Mouse (Mus musculus): ENCODE measurements around the gene Ptpru. TPM values are rescaled to one million over a fixed set of nuclear protein-coding genes. Genes with fewer than 3 reads are reported as not detected.

Gene Ptpru
- polyA plus RNA-seq, 1 experiment from 2014 or later: 2.6 TPM

DNA sequence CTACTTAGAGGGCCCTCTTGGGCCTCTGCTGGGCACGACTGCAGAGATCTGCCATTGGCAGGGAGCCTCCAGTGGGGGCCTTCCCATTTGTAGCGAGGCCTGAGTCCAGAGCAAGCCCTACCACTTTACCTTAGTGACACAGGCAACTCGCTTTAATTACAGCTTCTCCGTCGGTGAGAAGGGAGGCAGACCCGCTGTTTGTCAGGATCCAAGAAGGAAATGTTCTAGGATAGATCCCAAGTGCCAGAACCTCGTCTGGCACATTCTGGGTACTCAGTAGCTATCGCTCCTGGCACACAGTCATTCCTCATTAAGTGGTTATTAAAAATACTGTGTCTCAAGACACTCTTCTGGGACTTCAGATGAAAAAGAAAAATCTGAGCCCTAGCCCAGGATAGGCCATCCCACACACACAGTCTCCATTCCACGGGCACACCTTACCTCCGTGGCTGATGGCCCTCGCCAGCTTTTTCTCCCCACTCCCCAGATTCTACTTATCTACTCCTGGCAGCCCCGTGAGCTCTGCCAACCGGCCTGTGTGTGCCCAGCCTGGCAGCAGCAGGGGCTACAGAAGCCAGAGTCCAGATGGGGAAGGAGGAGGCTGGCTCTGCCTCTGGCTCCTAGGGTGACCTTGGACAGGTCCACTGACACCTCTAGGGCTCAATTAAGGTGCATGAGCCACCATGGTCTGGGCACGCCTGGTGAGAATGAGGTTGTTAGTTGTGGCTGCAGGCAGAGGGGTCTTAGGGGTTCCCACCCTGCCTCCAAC lies 41.6 kb downstream of the Ptpru start:
- Histone ChIP-seq H3K4me3 (ENCODE audit: low read depth, low read length) (no peak overlapping the region), H3K9me3 (ENCODE audit: low read length) (no peaks in the 10 kb centered on the region), H3K4me1 (ENCODE audit: insufficient read depth) (no peaks in the 10 kb centered on the region), H3K27me3 (ENCODE audit: insufficient read depth, low read length) (no peaks in the 10 kb centered on the region), H3K4me2 (ENCODE audit: low read depth, low read length) (no peak overlapping the region), H3K36me3 (replicated peaks; ENCODE audit: insufficient read depth, low read length) (no peaks in the 10 kb centered on the region), H3K9ac (replicated peaks) (no peak overlapping the region), H3K27ac (ENCODE audit: low read depth) (no peak overlapping the region)
- 75% methylated on average over 14 of the region's 14 CpGs for WGBS (ENCODE audit: insufficient replicate concordance)
- no peak for TF ChIP-seq CTCF (IDR thresholded peaks at IDR 0.05; ENCODE audit: low read depth)
- TF ChIP-seq EP300 (IDR thresholded peaks at IDR 0.05; ENCODE audit: low read depth): no peak
- DNase-seq: no peak
- ATAC-seq: no peak

DNA sequence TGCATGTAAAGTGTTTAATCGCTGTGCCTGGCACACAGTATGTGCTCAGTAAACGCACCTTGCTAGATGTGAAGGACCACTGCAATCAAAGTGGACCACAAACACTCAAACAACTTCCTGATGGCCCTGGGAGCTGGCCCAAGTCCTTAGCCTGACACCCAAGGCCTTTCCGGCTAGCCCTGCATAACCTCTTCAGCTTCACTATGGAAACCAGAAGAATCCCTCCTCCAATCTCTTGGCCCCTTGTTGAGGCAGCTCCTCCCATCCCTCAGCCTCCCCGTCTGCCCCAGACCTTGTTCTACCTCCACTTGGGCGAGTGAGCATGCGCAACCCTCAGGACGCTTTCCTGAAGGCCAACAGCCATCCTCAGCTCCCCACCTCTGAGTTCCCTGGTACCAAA lies 51.3 kb downstream of the Ptpru start:
- Histone ChIP-seq H3K27me3 (ENCODE audit: insufficient read depth, low read length) (no peaks in the 10 kb centered on the region), H3K36me3 (replicated peaks; ENCODE audit: insufficient read depth, low read length) (no peaks in the 10 kb centered on the region), H3K4me1 (ENCODE audit: insufficient read depth) (no peaks in the 10 kb centered on the region), H3K4me2 (ENCODE audit: low read depth, low read length) (no peak overlapping the region), H3K9me3 (ENCODE audit: low read length) (no peaks in the 10 kb centered on the region), H3K4me3 (ENCODE audit: low read depth, low read length) (no peak overlapping the region), H3K9ac (replicated peaks) (no peak overlapping the region), H3K27ac (ENCODE audit: low read depth) (no peak overlapping the region)
- no peak for DNase-seq
- no peak for ATAC-seq
- WGBS (ENCODE audit: insufficient replicate concordance): 76% methylated on average over 7 of the region's 7 CpGs
- no peak for TF ChIP-seq EP300 (IDR thresholded peaks at IDR 0.05; ENCODE audit: low read depth)
- no peak for TF ChIP-seq CTCF (IDR thresholded peaks at IDR 0.05; ENCODE audit: low read depth)

DNA sequence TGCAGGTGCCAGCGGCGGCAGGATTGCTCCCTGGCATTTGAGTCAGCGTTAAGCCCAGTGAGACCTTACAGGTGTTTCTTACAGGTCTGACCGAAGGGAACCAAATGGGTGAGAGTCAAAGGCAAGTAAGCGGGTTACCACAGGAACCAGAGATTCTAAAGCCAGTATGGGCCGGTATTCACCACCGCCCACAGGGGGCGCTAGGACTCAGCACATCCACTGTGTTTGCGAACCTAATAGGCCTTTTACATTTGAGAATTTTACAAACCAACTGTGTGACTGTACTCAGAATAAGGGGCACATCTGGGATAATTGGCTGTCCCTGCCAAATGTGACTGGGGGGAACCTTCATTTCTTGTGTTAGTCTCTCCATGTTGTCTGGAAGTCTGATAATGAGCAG lies 54.1 kb downstream of the Ptpru start:
- Histone ChIP-seq H3K27ac (ENCODE audit: low read depth) (no peak overlapping the region), H3K4me3 (ENCODE audit: low read depth, low read length) (no peak overlapping the region), H3K27me3 (ENCODE audit: insufficient read depth, low read length) (no peaks in the 10 kb centered on the region), H3K9me3 (ENCODE audit: low read length) (no peaks in the 10 kb centered on the region), H3K4me2 (ENCODE audit: low read depth, low read length) (no peak overlapping the region), H3K4me1 (ENCODE audit: insufficient read depth) (no peaks in the 10 kb centered on the region), H3K9ac (replicated peaks) (no peak overlapping the region), H3K36me3 (replicated peaks; ENCODE audit: insufficient read depth, low read length) (no peaks in the 10 kb centered on the region)
- TF ChIP-seq EP300 (IDR thresholded peaks at IDR 0.05; ENCODE audit: low read depth) (no peak), CTCF (IDR thresholded peaks at IDR 0.05; ENCODE audit: low read depth) (peak; percentile 81)
- no peak for ATAC-seq
- peak; percentile 73 for DNase-seq
- WGBS (ENCODE audit: insufficient replicate concordance): 20% methylated on average over 9 of the region's 9 CpGs

DNA sequence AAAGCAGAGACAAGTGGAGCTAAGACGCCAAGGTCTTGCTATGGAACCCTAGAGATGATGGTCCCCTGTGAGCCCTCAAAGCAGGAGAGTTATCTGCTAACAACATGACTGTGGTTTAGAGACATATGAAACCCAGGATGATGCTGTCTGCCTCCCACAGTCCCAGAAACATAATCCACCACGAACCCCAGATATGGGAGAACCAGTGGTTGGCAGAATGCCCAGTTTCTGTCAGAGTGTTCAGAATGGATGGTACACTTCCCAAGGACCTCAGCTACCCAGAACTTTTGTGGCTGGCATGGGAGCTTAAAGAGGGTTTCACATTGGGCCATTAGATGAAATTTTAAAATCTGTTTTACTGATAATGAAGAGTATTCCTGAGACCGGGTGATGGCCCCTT lies 57.1 kb downstream of the Ptpru start:
- Histone ChIP-seq H3K9me3 (ENCODE audit: low read length) (no peaks in the 10 kb centered on the region), H3K9ac (replicated peaks) (no peak overlapping the region), H3K4me3 (ENCODE audit: low read depth, low read length) (no peak overlapping the region), H3K4me2 (ENCODE audit: low read depth, low read length) (no peak overlapping the region), H3K4me1 (ENCODE audit: insufficient read depth) (no peaks in the 10 kb centered on the region), H3K27me3 (ENCODE audit: insufficient read depth, low read length) (no peaks in the 10 kb centered on the region), H3K27ac (ENCODE audit: low read depth) (no peak overlapping the region), H3K36me3 (replicated peaks; ENCODE audit: insufficient read depth, low read length) (no peaks in the 10 kb centered on the region)
- no peak for ATAC-seq
- TF ChIP-seq EP300 (IDR thresholded peaks at IDR 0.05; ENCODE audit: low read depth) (no peak), CTCF (IDR thresholded peaks at IDR 0.05; ENCODE audit: low read depth) (no peak)
- WGBS (ENCODE audit: insufficient replicate concordance): 41% methylated on average over 3 of the region's 3 CpGs
- DNase-seq: no peak

DNA sequence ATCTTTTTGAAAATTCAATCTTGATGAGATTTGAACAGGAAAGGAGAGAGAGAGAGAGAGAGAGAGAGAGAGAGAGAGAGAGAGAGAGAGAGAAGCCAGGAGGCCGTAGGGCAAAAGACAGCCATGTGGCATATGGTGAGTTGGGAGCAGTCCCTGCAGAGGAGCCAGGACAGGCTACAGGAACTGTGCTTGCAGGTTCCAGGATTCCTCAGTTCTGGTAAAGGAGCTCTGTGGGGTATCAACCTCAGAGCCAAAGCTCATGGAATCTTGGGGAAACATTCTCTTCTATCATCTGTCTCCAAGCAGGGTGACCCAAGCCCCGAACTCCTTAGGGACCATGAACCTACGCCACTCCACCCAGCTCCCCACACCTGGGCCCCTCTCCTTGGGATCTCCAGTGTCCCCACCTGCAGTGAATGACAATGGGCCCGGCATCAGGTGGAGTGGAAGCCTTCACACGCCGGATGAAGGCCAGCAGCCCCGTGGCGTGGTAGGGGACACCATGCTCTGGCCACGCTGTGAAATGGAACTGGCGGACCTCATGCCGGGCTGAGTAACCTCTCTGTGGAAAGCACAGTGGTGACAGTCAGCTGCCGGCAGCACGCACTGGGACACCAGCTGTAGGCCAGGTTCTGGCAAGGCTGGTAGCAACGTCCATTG lies 59.3 kb downstream of the Ptpru start:
- H3K27me3 ChIP-seq (ENCODE audit: insufficient read depth, low read length): no peaks in the 10 kb centered on the region
- DNase-seq (no peak), ATAC-seq (no peak)
- no peak for TF ChIP-seq CTCF (IDR thresholded peaks at IDR 0.05; ENCODE audit: low read depth)
- TF ChIP-seq EP300 (IDR thresholded peaks at IDR 0.05; ENCODE audit: low read depth): no peak
- H3K36me3 ChIP-seq (replicated peaks; ENCODE audit: insufficient read depth, low read length): no peaks in the 10 kb centered on the region
- no peaks in the 10 kb centered on the region for H3K9me3 ChIP-seq (ENCODE audit: low read length)
- no peak overlapping the region for H3K9ac ChIP-seq (replicated peaks)
- no peaks in the 10 kb centered on the region for H3K4me1 ChIP-seq (ENCODE audit: insufficient read depth)
- H3K27ac ChIP-seq (ENCODE audit: low read depth): no peak overlapping the region
- H3K4me3 ChIP-seq (ENCODE audit: low read depth, low read length): no peak overlapping the region
- no peak overlapping the region for H3K4me2 ChIP-seq (ENCODE audit: low read depth, low read length)
- WGBS (ENCODE audit: insufficient replicate concordance): 84% methylated on average over 14 of the region's 14 CpGs

DNA sequence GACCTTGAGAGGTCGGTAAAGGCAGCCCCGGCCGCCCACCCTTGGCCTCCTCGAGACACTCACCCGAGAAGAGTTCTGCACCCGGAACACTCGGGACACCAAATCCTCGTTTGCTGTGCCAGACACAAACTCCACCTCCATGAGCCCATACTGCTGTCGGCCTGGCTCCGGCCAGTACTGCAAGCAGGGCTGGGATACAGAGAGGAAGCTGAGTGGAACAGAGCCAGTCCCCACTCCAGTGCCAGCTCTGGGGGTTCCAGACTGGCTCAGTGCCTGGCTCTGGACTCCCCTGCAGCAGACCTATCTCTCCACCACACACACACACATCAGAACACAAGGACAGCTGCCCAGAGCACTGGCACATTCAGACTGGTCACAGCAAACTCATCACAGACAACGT lies 66.7 kb downstream of the Ptpru start:
- H3K9ac ChIP-seq (replicated peaks): no peak overlapping the region
- 63% methylated on average over 11 of the region's 11 CpGs for WGBS (ENCODE audit: insufficient replicate concordance)
- H3K36me3 ChIP-seq (replicated peaks; ENCODE audit: insufficient read depth, low read length): no peaks in the 10 kb centered on the region
- H3K27ac ChIP-seq (ENCODE audit: low read depth): no peak overlapping the region
- TF ChIP-seq EP300 (IDR thresholded peaks at IDR 0.05; ENCODE audit: low read depth): no peak
- H3K4me2 ChIP-seq (ENCODE audit: low read depth, low read length): no peak overlapping the region
- no peaks in the 10 kb centered on the region for H3K27me3 ChIP-seq (ENCODE audit: insufficient read depth, low read length)
- H3K9me3 ChIP-seq (ENCODE audit: low read length): no peaks in the 10 kb centered on the region
- no peak for DNase-seq
- H3K4me3 ChIP-seq (ENCODE audit: low read depth, low read length): no peak overlapping the region
- ATAC-seq: no peak
- H3K4me1 ChIP-seq (ENCODE audit: insufficient read depth): no peaks in the 10 kb centered on the region
